Mouse (Mus musculus) layer of hippocampus, adult 11-12 months (tissue): ENCODE results near the gene Serpina1c.
"Not testable (repeated sequence)": the region's sequence is repeated elsewhere in the genome, so short reads cannot be mapped to it uniquely, and the experiment has no call there.

Source experiments
- DNase-seq: peaks from one replicate; pipeline ENCODE4 v3.0.0; 2022; ENCODE audit warnings: low spot score

The Serpina1c gene

GRCm38 (mm10) chr12:103904837-103905340 is at the start of gene Serpina1c:
TSS of gene Serpina1c (minus strand) at chr12:103904887.
- DNase-seq, result not testable (repeated sequence)

GRCm38 (mm10) chr12:103952972-103953371 is 48.3 kb upstream of the Serpina1c start:
- DNase-seq, result not testable (repeated sequence)

- DNase-seq, result no peak
These were observed 41.6 kb upstream of the Serpina1c start for GRCm38 (mm10) chr12:103946243-103946642.

- DNase-seq, result not testable (repeated sequence)
These were observed 4.5 kb upstream of the Serpina1c start for GRCm38 (mm10) chr12:103909181-103909580.

- DNase-seq, result not testable (repeated sequence)
These were observed 3.1 kb upstream of the Serpina1c start for GRCm38 (mm10) chr12:103907746-103908145.

- DNase-seq, result not testable (repeated sequence)
These were observed 2.8 kb downstream of the Serpina1c start for GRCm38 (mm10) chr12:103901929-103902328.

- not testable (repeated sequence) for DNase-seq
These were observed 37.8 kb downstream of the Serpina1c start for GRCm38 (mm10) chr12:103866873-103867272.

- not testable (repeated sequence) for DNase-seq
These were observed 41.3 kb downstream of the Serpina1c start, which contains the start of gene Serpina1a for GRCm38 (mm10) chr12:103863101-103863974. TSS of gene Serpina1a (minus strand) at chr12:103863562.

GRCm38 (mm10) chr12:103860976-103861375 is 43.7 kb downstream of the Serpina1c start:
- no peak for DNase-seq

GRCm38 (mm10) chr12:103860571-103860970 is 44.1 kb downstream of the Serpina1c start:
- DNase-seq, result not testable (repeated sequence)

GRCm38 (mm10) chr12:103859584-103859983 is 45.1 kb downstream of the Serpina1c start:
- not testable (repeated sequence) for DNase-seq

GRCm38 (mm10) chr12:103853032-103853431 is 51.7 kb downstream of the Serpina1c start:
- DNase-seq, result not testable (repeated sequence)
